In the genomic region with DNA sequence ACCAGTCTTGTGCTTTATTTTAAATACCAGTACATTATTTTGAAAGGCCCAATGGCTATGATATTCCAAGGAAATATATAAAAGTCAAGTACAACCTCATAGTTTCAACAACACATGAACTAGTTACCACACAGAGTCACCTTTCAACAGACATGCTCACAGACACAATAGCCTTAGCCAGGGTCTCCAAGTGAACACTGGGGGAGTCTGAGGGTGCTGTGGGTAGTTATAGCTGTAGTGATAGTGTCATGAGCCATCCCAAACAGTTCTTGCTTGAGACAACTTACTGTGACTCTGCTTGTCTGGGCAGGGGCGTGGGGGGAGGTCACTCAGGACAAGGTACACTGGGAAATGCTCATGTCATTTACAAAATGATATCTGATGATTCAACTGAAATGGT, we compare ENCODE assay signal across 30 mouse cellular contexts.
"Had no signal": no experiment of that assay in that cellular context is flagged by ENCODE, and none has a peak within 500 bp of the region (broad histone marks: within the 10 kb centered on the region; RNA-seq: fewer than 3 reads in every experiment).

No protein-coding gene starts in this region.

- H3K4me1 ChIP-seq: limb, embryonic 13.5 days; limb, embryonic 15.5 days; liver, embryonic 12.5 days; liver, embryonic 13.5 days; liver, embryonic 15.5 days; lung, embryonic 15.5 days; megakaryocyte, embryonic 14.5 days; neural tube, embryonic 12.5 days had no signal

- DNase-seq: left cerebral cortex, postnatal 4 days; liver, embryonic 13.5 days; liver, postnatal 0 days; lung, adult 18-20 months; lung, adult 2 months; lung, embryonic 14.5 days; lung, postnatal 10 days; lung, postnatal 14 days; lung, postnatal 36 days; lung, postnatal 4 days; midbrain, embryonic 14.5 days had no signal

- H3K4me2 ChIP-seq: limb, embryonic 12.5 days; limb, embryonic 13.5 days; limb, embryonic 15.5 days; liver, embryonic 11.5 days; liver, embryonic 12.5 days; liver, embryonic 13.5 days; liver, embryonic 15.5 days; lung, embryonic 14.5 days; lung, embryonic 15.5 days; midbrain, embryonic 12.5 days; midbrain, embryonic 13.5 days; midbrain, embryonic 15.5 days; neural tube, embryonic 12.5 days had no signal

- H3K9ac ChIP-seq: limb, embryonic 12.5 days; limb, embryonic 13.5 days; limb, embryonic 15.5 days; liver, embryonic 12.5 days; liver, embryonic 13.5 days; liver, embryonic 14.5 days; liver, embryonic 15.5 days; liver, postnatal 0 days; lung, embryonic 14.5 days; lung, embryonic 15.5 days; midbrain, embryonic 12.5 days; midbrain, embryonic 13.5 days; midbrain, embryonic 15.5 days; neural tube, embryonic 12.5 days had no signal

- H3K4me3 ChIP-seq: left cerebral cortex, adult 2 months; limb, embryonic 10.5 days; limb, embryonic 12.5 days; limb, embryonic 13.5 days; limb, embryonic 15.5 days; liver, embryonic 12.5 days; liver, embryonic 13.5 days; liver, embryonic 15.5 days; lung, embryonic 15.5 days; megakaryocyte, embryonic 14.5 days; midbrain, embryonic 10.5 days; midbrain, embryonic 12.5 days; midbrain, embryonic 13.5 days; midbrain, embryonic 15.5 days; myocyte; neural tube, embryonic 12.5 days had no signal

- H3K36me3 ChIP-seq: limb, embryonic 10.5 days; limb, embryonic 12.5 days; limb, embryonic 13.5 days; limb, embryonic 15.5 days; liver, embryonic 12.5 days; liver, embryonic 13.5 days; liver, embryonic 15.5 days; lung, embryonic 15.5 days; midbrain, embryonic 10.5 days; midbrain, embryonic 12.5 days; midbrain, embryonic 13.5 days; midbrain, embryonic 15.5 days; neural tube, embryonic 12.5 days had no signal

- ATAC-seq: liver, postnatal 0 days; lung, postnatal 0 days had no signal

- H3K9me3 ChIP-seq: limb, embryonic 10.5 days; limb, embryonic 12.5 days; limb, embryonic 15.5 days; liver, embryonic 12.5 days; liver, embryonic 13.5 days; lung, embryonic 15.5 days; midbrain, embryonic 10.5 days; midbrain, embryonic 12.5 days; midbrain, embryonic 13.5 days; midbrain, embryonic 15.5 days had no signal

- H3K27me3 ChIP-seq: limb, embryonic 12.5 days; limb, embryonic 13.5 days; limb, embryonic 15.5 days; liver, embryonic 12.5 days; liver, embryonic 13.5 days; liver, embryonic 15.5 days; lung, embryonic 15.5 days; megakaryocyte, embryonic 14.5 days; midbrain, embryonic 13.5 days; midbrain, embryonic 15.5 days; neural tube, embryonic 12.5 days had no signal

- H3K27ac ChIP-seq: left cerebral cortex, adult 2 months; limb, embryonic 10.5 days; limb, embryonic 12.5 days; limb, embryonic 13.5 days; limb, embryonic 15.5 days; liver, embryonic 13.5 days; liver, embryonic 14.5 days; lung, embryonic 15.5 days; macrophage; midbrain, embryonic 10.5 days; midbrain, embryonic 12.5 days; midbrain, embryonic 13.5 days; neural tube, embryonic 12.5 days had no signal
